Mouse (Mus musculus): ENCODE results near the gene Ascc1.
"Not testable (repeated sequence)": the region's sequence is repeated elsewhere in the genome, so short reads cannot be mapped to it uniquely, and the experiment has no call there.

The Ascc1 gene

DNA sequence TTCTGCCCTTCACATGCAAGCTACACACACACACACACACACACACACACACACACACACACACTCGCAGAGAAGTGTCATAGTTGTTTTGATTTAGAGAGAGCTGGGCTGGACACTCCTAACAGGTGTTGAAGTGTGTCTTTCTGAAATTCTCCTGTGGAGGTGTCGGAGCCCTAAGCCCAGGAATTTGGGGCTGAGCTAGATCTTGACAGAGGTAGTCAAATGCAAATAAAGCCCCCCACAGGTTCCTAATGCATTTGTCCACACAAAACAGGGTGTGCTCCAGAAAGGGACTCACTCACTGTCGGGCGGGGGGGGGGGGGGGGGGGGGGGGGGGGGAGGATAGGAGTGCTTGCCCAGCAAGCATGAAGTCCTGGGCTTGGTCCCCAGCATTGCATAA, 25.5 kb upstream of the Ascc1 start:
- DNase-seq (ENCODE audit: low spot score in 2 of 2): no peak

DNA sequence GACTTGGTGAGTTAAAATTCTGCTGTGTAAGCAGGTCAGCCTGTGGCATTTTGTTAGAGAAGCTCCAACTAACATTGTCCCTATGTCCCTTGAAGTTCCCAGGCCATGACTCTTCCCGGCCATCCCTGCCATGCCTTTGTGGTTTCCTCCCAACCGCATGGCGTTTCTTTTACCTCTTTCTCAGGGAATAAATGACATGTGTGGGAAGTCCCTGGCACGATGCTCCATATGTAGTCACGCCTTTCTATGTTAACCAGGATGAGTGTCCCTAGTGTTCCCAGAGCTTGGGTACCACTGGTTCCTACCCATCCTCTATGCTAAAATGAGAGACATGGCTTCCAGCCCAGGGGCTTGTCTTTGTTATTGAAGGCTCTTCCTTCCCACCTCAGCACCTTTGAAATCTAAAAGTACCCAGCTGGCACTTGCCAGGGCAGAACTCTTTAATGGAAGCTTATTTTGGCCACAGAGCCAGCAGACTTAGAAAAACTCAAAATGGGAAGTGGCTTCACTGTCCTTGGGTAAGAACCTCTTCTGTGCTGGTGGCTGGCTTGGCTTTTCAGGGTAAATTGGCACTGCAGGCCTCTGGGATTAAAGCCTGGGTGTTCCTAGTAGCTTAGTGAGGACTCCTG, 24.8 kb upstream of the Ascc1 start:
- DNase-seq (ENCODE audit: low spot score in 2 of 2): no peak

DNA sequence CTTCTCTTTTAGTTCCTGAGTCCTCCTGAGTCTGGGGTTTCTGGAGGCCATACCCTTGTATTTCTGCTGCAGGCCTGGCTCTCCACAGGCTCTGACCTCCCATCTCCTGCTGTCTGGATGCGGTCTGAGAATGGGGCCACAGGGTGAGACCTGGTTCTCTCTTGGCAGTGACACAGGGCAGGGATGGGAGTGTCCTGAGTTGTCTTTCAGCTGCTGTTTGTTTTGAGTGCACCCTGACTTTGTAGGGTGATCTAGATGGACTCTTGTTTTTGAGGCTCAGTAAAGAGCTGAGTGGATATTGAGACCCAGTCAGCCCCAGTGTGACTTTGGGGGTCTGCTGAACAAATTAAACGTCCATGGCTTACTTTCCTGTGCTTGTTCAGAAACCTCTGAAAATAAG, 24.2 kb upstream of the Ascc1 start:
- no peak for DNase-seq (ENCODE audit: low spot score in 2 of 2)

DNA sequence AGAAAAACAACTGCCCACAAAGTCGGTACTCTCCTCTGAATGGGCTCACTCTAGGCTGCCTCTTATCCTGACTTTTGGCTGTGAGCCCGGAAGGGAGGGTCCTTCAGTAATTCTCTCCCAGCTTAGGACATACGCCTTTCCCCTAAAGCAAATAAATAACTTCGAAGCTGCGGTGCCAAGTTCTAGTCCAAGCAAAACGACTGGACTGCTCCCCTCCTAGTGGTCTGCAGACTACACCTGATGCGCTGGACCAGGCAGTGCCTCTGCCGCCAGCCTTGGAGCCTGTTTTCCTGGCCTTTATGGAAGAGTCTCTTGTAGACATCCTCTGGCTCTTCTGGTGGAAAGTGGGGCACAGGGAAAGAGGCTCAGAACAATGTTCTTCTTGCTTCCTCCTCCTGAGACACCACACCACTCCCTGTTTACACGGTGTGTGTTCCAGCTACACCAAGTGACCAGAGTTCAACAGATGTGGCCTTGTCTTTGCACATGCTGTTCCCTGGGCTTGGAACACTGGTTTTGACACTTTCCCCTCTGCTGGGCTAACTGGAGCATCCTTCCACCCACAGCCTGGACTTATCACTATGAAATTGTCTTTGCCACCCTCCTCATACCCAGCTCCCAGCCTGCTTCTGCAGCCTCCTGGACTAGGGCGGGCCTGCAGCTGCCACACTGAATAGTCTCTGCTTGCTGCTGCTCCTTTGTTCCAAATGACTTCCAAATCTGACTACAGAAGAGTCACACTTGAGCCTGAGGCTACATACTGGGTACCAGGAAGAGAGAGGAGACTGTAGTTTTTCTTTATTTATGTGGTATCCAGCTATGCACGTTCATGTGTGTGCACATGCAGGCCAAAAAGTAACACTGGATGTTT, 23.5 kb upstream of the Ascc1 start:
- peak in 1 of 2 experiments; percentile 51 for DNase-seq (ENCODE audit: low spot score in 2 of 2)

DNA sequence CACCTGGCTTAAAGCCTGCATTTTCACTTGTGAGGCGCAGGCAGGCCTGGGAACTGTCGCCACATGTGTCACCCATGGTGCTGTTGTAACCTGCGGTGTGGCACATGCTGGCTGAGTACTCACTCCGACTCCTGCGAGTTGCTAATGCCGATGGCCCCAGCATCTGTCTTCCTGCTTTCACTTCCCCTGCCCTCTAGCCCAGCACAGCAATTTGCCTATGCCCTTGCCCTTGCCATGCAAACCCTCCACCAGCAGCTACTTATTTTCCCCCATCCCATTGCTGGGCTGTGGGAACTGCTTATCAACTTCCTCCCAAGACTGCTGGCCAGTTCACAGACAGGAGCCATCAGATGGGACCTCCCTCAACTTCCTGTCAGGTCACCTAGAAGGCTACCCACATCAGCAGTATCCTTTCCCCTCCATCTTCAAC, 21.8 kb upstream of the Ascc1 start:
- DNase-seq (ENCODE audit: low spot score in 2 of 2): no peak

- no peak for DNase-seq (ENCODE audit: low spot score in 2 of 2)
Observed at GRCm38 (mm10) chr10:59981336-59981735, 21.3 kb upstream of the Ascc1 start.

- no peak for DNase-seq (ENCODE audit: low spot score in 2 of 2)
Observed at GRCm38 (mm10) chr10:59981792-59982191, 20.8 kb upstream of the Ascc1 start.

DNA sequence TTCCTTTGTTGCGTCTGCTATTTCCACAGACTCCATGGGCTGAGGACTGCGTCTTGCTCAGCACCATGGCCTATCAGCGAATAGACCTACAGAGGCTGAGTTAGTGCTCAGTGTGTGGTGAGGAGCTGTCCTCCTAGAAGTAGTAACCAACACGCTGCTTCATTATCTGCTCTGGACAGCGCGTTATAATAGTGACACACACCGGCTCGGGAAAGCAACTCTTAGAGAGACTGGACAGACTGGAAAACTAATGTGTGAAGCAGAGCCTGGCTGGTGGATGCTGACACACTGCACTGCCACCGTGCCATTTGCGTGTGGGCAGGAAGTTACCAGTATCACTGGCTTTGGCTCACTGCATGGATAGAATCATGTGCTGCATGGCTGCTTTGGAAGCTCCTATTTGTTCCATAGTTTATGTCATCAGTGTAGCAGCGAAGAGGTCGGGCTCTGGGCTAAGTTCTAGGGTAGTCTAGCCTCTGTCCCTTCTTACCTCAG, 20.2 kb upstream of the Ascc1 start:
- no peak for DNase-seq (ENCODE audit: low spot score in 2 of 2)

GRCm38 (mm10) chr10:59988036-59988435, 14.6 kb upstream of the Ascc1 start:
- no peak for DNase-seq (ENCODE audit: low spot score in 2 of 2)

GRCm38 (mm10) chr10:59990393-59990792, 12.2 kb upstream of the Ascc1 start:
- no peak for DNase-seq (ENCODE audit: low spot score in 2 of 2)

DNA sequence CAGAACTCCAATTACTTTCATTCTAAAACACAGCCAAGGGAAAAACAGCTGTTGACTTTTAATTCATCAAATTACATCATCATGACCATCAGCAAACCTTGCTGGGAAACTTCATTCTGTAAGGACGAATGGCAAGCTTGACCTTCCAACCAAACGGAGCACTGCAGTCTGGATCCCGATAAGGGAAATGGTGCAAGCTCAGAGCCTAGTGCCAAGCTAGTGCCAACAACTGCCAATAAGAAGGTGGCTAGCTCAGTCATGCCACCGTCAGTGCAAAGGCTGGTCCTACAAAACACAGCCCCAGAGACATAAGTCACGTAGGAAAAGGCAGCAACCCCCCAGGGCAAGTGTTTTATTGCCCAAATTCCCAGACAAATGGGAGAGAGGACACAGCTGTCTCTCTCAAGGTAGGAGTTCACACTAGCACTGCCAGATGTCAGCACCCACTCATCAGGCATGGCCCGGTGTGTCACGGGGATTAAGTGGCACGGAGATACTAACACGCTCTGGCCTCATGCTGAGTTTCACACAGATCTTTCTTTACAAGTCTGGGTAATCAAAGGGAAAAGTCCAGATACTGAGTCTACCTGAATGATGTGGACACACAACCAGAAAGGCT, 11.2 kb upstream of the Ascc1 start:
- no peak for DNase-seq (ENCODE audit: low spot score in 2 of 2)

GRCm38 (mm10) chr10:59992024-59992423, 10.6 kb upstream of the Ascc1 start:
- DNase-seq (ENCODE audit: low spot score in 2 of 2): no peak

- not testable (repeated sequence) for DNase-seq (ENCODE audit: low spot score in 2 of 2)
Observed at GRCm38 (mm10) chr10:59993813-59994212, 8.8 kb upstream of the Ascc1 start.

- DNase-seq (ENCODE audit: low spot score in 2 of 2): no peak
Observed at GRCm38 (mm10) chr10:59995889-59996288, 6.7 kb upstream of the Ascc1 start.

- peak in 1 of 2 experiments; percentile 62 for DNase-seq (ENCODE audit: low spot score in 2 of 2)
Observed at GRCm38 (mm10) chr10:59997591-59997990, 5.0 kb upstream of the Ascc1 start.

DNA sequence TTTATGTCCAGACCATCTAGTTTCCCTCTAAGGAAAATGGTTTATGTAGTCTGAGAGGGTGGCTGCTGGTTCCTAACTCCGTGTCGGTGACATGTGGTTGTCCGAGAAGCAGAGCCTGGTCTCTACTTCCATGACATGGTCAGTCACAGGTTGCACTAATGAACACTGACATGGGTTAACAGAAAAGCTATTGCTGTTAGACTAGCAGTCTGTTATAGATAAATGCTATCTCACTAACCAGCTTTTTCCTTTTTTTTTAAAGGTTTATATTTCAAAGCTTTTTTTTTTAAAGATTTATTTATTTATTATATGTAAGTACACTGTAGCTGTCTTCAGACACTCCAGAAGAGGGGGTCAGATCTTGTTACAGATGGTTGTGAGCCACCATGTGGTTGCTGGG, 3.5 kb upstream of the Ascc1 start:
- DNase-seq (ENCODE audit: low spot score in 2 of 2): no peak

DNA sequence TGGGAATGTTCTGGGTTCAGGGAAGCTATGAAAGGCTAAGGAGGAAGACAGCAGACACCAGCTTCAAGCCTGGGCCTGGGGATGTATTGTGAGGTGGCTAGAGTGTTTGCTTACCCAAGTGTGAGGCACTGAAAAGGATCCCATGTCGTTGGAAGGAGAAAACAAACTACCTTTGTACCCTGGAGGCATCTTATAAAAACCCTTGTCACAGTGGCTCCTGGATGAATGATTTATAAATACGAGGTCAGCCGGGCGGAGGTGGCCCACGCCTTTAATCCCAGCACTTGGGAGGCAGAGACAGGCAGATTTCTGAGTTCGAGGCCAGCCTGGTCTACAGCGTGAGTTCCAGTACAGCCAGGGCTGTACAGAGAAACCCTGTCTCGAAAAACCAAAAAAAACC, 942 bp upstream of the Ascc1 start:
- not testable (repeated sequence) for DNase-seq (ENCODE audit: low spot score in 2 of 2)

GRCm38 (mm10) chr10:60002203-60002602, 402 bp upstream of the Ascc1 start:
- no peak for DNase-seq (ENCODE audit: low spot score in 2 of 2)

- no peak for DNase-seq (ENCODE audit: low spot score in 2 of 2)
Observed at GRCm38 (mm10) chr10:60003213-60003752, 678 bp downstream of the Ascc1 start.

DNA sequence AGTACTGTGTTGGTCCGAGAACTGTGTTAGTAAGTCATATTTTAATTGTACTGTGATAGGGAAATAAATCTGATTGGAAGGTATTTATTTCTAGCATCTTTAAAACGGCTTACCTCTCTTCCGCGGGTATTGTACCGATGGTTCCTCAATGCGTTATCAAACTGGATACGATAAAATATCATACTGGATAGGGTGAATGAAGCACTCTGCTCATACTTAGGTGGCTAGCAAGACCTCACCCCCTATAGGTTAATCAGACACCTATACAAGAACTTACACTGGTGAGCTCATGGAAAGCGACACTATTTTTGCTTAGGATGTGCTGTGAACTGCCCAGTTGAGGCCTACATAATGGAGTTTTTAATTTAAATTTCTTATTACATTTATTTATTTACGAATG, 1.2 kb downstream of the Ascc1 start:
- no peak for DNase-seq (ENCODE audit: low spot score in 2 of 2)

DNA sequence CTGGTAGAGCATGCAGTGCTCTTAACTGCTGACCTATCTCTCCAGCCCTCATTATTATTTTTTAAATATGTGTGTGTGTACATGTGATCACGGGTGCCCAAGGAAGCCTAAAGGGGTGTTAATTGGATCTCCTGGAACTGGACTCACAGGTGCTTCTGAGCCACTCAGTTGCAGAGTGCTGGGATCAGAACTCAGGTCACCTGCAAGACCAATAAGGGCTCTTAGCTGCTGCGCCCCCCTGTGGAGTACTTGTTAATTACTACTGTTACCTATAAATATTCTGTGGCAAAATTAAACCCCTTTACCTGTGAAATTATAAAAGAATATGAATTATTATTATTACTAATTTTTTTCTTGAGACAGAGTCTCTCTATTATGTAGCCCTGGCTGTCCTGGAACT, 2.7 kb downstream of the Ascc1 start:
- no peak for DNase-seq (ENCODE audit: low spot score in 2 of 2)

DNA sequence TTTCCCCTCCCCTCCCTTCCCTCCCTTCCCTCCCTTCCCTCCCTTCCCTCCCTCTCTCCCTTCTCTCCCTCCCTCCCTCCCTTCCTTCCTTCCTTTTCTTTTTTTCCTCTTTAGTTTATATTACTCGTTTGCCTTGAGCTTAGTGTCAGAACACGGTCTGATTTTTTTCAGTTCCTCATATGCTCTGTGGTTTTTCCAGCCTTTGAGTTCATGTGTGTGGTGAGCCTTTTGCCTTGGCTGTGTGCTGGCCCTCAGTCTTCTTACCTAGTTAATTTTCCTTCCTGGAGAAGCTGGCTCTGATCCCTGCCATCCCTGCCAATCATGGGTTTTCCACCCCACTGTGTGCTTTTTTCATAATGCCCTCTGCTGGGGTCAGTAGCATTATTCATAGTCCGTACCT, 6.5 kb downstream of the Ascc1 start:
- no peak for DNase-seq (ENCODE audit: low spot score in 2 of 2)
